Mouse (Mus musculus): ENCODE measurements at regions not wholly inside any gene's neighbourhood (a gene's known extent, or its start where the extent isn't known, plus 50 kb on each side); places are given as distances from the start of the nearest gene placed in this dataset.

DNA sequence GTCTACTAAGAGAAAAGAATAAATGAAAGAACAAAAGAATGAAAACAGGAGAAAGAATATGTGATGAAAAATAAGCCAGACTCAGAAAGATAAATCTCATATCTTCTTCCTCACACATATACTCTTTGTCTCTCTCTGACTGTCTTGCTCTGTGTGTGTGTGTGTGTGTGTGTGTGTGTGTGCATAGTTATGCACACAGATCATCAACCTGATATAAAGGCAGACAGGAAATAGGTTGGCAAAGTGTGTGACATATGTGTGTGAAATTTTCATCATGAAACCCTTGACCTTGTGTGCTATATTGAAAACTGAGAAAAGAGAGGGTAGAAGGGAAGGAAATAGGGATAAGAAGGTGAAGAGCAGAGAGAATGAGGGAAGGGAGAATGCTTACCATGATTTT is 195.5 kb upstream of the Nrp1 start:
- TF ChIP-seq POLR2A (IDR thresholded peaks at IDR 0.05; ENCODE audit: low read depth, low read length) (no peak), CTCF (IDR thresholded peaks at IDR 0.05; ENCODE audit: extremely low read depth, insufficient read depth, insufficient read length, insufficient replicate concordance) (no peak)
